Mouse (Mus musculus): ENCODE results near the gene Ceacam9.

- TF ChIP-seq POLR2A (IDR thresholded peaks at IDR 0.05; ENCODE audit: insufficient read depth, low read depth, low read length) (no peak), CTCF (IDR thresholded peaks at IDR 0.05; ENCODE audit: insufficient read depth, low read depth, low read length) (no peak)
Measured at GRCm38 (mm10) chr7:16706385-16706784, 15.3 kb upstream of the Ceacam9 start.
